9 mouse cellular contexts compared by ENCODE assay signal in the genomic region with DNA sequence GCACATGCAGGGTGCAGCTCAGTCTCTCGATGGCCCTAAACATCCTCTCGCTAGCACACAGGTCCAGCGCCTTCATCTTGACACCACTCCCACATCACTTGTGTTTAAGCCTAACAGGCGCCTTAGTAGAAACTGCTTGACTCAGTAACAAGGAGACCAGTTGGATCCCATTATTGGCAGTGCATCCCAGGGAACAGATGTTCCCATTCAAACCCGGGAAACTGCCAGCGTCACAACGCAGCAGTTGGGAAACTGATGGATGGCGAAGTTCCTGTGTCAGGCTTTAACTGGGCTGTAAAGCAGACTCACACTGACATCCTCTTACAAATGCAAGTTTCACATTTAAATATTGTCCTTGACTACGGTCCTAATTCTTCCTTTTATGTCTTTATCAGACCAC. TPM values are rescaled to one million over a fixed set of nuclear protein-coding genes. Genes with fewer than 3 reads are reported as not detected.
DNase-seq lines count a peak whose midpoint lies in the region; ATAC-seq and TF ChIP-seq lines count a peak whose summit lies in the region.
"Had no signal": no experiment of that assay in that cellular context is flagged by ENCODE, and none has a peak within 500 bp of the region (broad histone marks: within the 10 kb centered on the region; RNA-seq: fewer than 3 reads in every experiment).

No protein-coding gene starts in this region.

- no peak for DNase-seq in intestine, embryonic 14.5 days (ENCODE audit: low spot score)
- peak; percentile 86 for DNase-seq in forebrain, embryonic 14.5 days (ENCODE audit: low spot score)
- DNase-seq in kidney, adult 9 months, result peak; percentile 40
- DNase-seq in lung, postnatal 36 days, result peak; percentile 60
- DNase-seq in gastrocnemius, postnatal 4 days (ENCODE audit: low spot score in 2 of 2), result no peak
- no peak for DNase-seq in gastrocnemius, postnatal 36 days
- DNase-seq in Muller cell, postnatal 12 days (ENCODE audit: inconsistent ontology term), result no peak

- intact Hi-C loops in gastrocnemius, postnatal 36 days (cut with DNase I), result no loop called here

- H3K27me3 ChIP-seq in intestine, embryonic 14.5 days (replicated peaks; ENCODE audit: control insufficient read depth, insufficient read depth, low read length), result no peaks in the 10 kb centered on the region
- no peaks in the 10 kb centered on the region for H3K27me3 ChIP-seq in intestine, postnatal 0 days (replicated peaks; ENCODE audit: control insufficient read depth, insufficient read depth, low read length)
- H3K27me3 ChIP-seq in forebrain, embryonic 14.5 days (replicated peaks; ENCODE audit: control insufficient read depth, insufficient read depth, low read length), result no peaks in the 10 kb centered on the region
- H3K27me3 ChIP-seq: limb, embryonic 12.5 days had no signal

- H3K36me3 ChIP-seq in intestine, embryonic 14.5 days (ENCODE audit: control insufficient read depth, insufficient read depth, low read length), result 0 out of 2 replicates have a peak, but pooled peaks cover 6% of the 10 kb centered on the region
- no peaks in the 10 kb centered on the region; the same call in 1 of the 2 replicates for H3K36me3 ChIP-seq in intestine, postnatal 0 days (ENCODE audit: control insufficient read depth, insufficient read depth)
- 0 out of 2 replicates have a peak, but pooled peaks cover 2% of the 10 kb centered on the region for H3K36me3 ChIP-seq in forebrain, embryonic 14.5 days (ENCODE audit: control insufficient read depth, insufficient read depth, low read length)
- H3K36me3 ChIP-seq: limb, embryonic 12.5 days had no signal

- no peak overlapping the region for H3K4me2 ChIP-seq in intestine, embryonic 14.5 days (ENCODE audit: low read length)
- H3K4me2 ChIP-seq in intestine, postnatal 0 days (replicated peaks; ENCODE audit: low read depth), result no peak overlapping the region
- H3K4me2 ChIP-seq in forebrain, embryonic 14.5 days (ENCODE audit: low read length), result no peak overlapping the region
- H3K4me2 ChIP-seq: limb, embryonic 12.5 days had no signal

- no peak for ATAC-seq in intestine, embryonic 14.5 days (replicated peaks; ENCODE audit: low FRiP score, low TSS enrichment, low read depth)
- no peak for ATAC-seq in intestine, postnatal 0 days
- peak; percentile 51; the same call in 1 of the 2 replicates for ATAC-seq in forebrain, embryonic 14.5 days

- no peak overlapping the region for H3K9ac ChIP-seq in intestine, embryonic 14.5 days (ENCODE audit: low read length)
- no peak overlapping the region for H3K9ac ChIP-seq in intestine, postnatal 0 days (ENCODE audit: low read depth, low read length)
- H3K9ac ChIP-seq in forebrain, embryonic 14.5 days (ENCODE audit: low read length), result no peak overlapping the region
- H3K9ac ChIP-seq: limb, embryonic 12.5 days had no signal

- H3K4me3 ChIP-seq in intestine, embryonic 14.5 days (ENCODE audit: low read depth, low read length), result no peak overlapping the region
- H3K4me3 ChIP-seq in intestine, postnatal 0 days (ENCODE audit: low read depth, low read length), result no peak overlapping the region
- H3K4me3 ChIP-seq in forebrain, embryonic 14.5 days (ENCODE audit: low read depth, low read length), result no peak overlapping the region
- H3K4me3 ChIP-seq: limb, embryonic 12.5 days had no signal

- no peaks in the 10 kb centered on the region for H3K9me3 ChIP-seq in intestine, embryonic 14.5 days (ENCODE audit: control insufficient read depth, low read length)
- no peaks in the 10 kb centered on the region for H3K9me3 ChIP-seq in intestine, postnatal 0 days (ENCODE audit: control insufficient read depth)
- H3K9me3 ChIP-seq in forebrain, embryonic 14.5 days (replicated peaks; ENCODE audit: control insufficient read depth, low read length), result no peaks in the 10 kb centered on the region
- H3K9me3 ChIP-seq: limb, embryonic 12.5 days had no signal

- no peak for TF ChIP-seq CTCF in intestine, postnatal 0 days (IDR thresholded peaks at IDR 0.05; ENCODE audit: low read depth)

- H3K4me1 ChIP-seq in intestine, embryonic 14.5 days (replicated peaks; ENCODE audit: control insufficient read depth, insufficient read depth, low read length), result peaks cover 8% of the 10 kb centered on the region
- H3K4me1 ChIP-seq in intestine, postnatal 0 days (replicated peaks; ENCODE audit: control insufficient read depth, insufficient read depth, low read length), result no peaks in the 10 kb centered on the region
- peaks cover 28% of the 10 kb centered on the region for H3K4me1 ChIP-seq in forebrain, embryonic 14.5 days (ENCODE audit: control insufficient read depth, insufficient read depth, low read length)

- 37% methylated on average over 9 of the region's 9 CpGs for WGBS in intestine, embryonic 14.5 days
- 59% methylated on average over 9 of the region's 9 CpGs for WGBS in intestine, postnatal 0 days
- 46% methylated on average over 9 of the region's 9 CpGs for WGBS in forebrain, embryonic 14.5 days

- peak overlapping the region; percentile 23; the same call in 1 of the 2 replicates for H3K27ac ChIP-seq in intestine, embryonic 14.5 days (ENCODE audit: low read depth)
- no peak overlapping the region for H3K27ac ChIP-seq in intestine, postnatal 0 days (ENCODE audit: low read depth, low read length)
- H3K27ac ChIP-seq in forebrain, embryonic 14.5 days (ENCODE audit: low read depth, low read length), result peak overlapping the region; percentile 70
- H3K27ac ChIP-seq: limb, embryonic 12.5 days had no signal

RNA-seq across cellular contexts. Expression of gene 2810006K23Rik, which starts 10.0 kb away (rescaled TPM):
- polyA plus RNA-seq in intestine, embryonic 14.5 days (2014; fragmentation: Nextera tagmentation; extraction: Ambion mirVana), result 11.6 and 14.1 TPM in 2 replicates
- 5.0 TPM in 2 replicates for polyA plus RNA-seq in intestine, postnatal 0 days (2015; fragmentation: Nextera tagmentation; extraction: Ambion mirVana)
- 12.5 and 15.3 TPM in 2 replicates for polyA plus RNA-seq in forebrain, embryonic 14.5 days (2014; fragmentation: Nextera tagmentation; extraction: Ambion mirVana)
- total RNA-seq in gastrocnemius, postnatal 4 days (2021), result 10 to 100 TPM in 1 of 2 experiments, 1 to 10 TPM in 1; 9.8 to 11.5 TPM
- total RNA-seq in gastrocnemius, postnatal 36 days (2021), result 1 to 10 TPM; 6.0 to 6.4 TPM

RNA-seq across cellular contexts. Expression of gene Mphosph9, which starts 10.1 kb away (rescaled TPM):
- polyA plus RNA-seq in intestine, embryonic 14.5 days (2014; fragmentation: Nextera tagmentation; extraction: Ambion mirVana), result 13.6 and 13.9 TPM in 2 replicates
- 2.5 and 2.6 TPM in 2 replicates for polyA plus RNA-seq in intestine, postnatal 0 days (2015; fragmentation: Nextera tagmentation; extraction: Ambion mirVana)
- polyA plus RNA-seq in forebrain, embryonic 14.5 days (2014; fragmentation: Nextera tagmentation; extraction: Ambion mirVana), result 13.5 and 16.6 TPM in 2 replicates
- total RNA-seq in gastrocnemius, postnatal 4 days (2021), result 1 to 10 TPM; 7.7 to 9.7 TPM
- 1 to 10 TPM; 1.9 to 2.7 TPM for total RNA-seq in gastrocnemius, postnatal 36 days (2021)

RNA-seq across cellular contexts. Expression of gene Cdk2ap1, which starts 25.0 kb away (rescaled TPM):
- polyA plus RNA-seq in intestine, embryonic 14.5 days (2014; fragmentation: Nextera tagmentation; extraction: Ambion mirVana), result 58.7 and 59.5 TPM in 2 replicates
- polyA plus RNA-seq in intestine, postnatal 0 days (2015; fragmentation: Nextera tagmentation; extraction: Ambion mirVana), result 43.3 and 53.6 TPM in 2 replicates
- polyA plus RNA-seq in forebrain, embryonic 14.5 days (2014; fragmentation: Nextera tagmentation; extraction: Ambion mirVana), result 85.4 and 112 TPM in 2 replicates
- total RNA-seq in gastrocnemius, postnatal 4 days (2021), result 100 to 1,000 TPM; 214 TPM
- 100 to 1,000 TPM; 121 to 128 TPM for total RNA-seq in gastrocnemius, postnatal 36 days (2021)

Comparison
In these comparisons a context has a peak if more than half of its experiments do, and no peak if none do; other contexts are left out.
1. DNase-seq: peak in forebrain, embryonic 14.5 days (single experiment), kidney, adult 9 months (single experiment) and lung, postnatal 36 days (single experiment); none in intestine, embryonic 14.5 days (single experiment), gastrocnemius, postnatal 4 days (0 of 2), gastrocnemius, postnatal 36 days (0 of 2) and Muller cell, postnatal 12 days (single experiment).